Mouse (Mus musculus): Measurements from ENCODE around the gene Neu1. TPM values are rescaled to one million over a fixed set of nuclear protein-coding genes. Genes with fewer than 3 reads are reported as not detected.
"Not testable (repeated sequence)": the region's sequence is repeated elsewhere in the genome, so short reads cannot be mapped to it uniquely, and the experiment has no call there.

Gene Neu1
- polyA plus RNA-seq, 1 experiment from 2014 or later = 28.2 TPM

GRCm38 (mm10) chr17:34901948-34902347 is 29.1 kb upstream of the Neu1 start:
- DNase-seq (ENCODE audit: low spot score) = not testable (repeated sequence)

DNA sequence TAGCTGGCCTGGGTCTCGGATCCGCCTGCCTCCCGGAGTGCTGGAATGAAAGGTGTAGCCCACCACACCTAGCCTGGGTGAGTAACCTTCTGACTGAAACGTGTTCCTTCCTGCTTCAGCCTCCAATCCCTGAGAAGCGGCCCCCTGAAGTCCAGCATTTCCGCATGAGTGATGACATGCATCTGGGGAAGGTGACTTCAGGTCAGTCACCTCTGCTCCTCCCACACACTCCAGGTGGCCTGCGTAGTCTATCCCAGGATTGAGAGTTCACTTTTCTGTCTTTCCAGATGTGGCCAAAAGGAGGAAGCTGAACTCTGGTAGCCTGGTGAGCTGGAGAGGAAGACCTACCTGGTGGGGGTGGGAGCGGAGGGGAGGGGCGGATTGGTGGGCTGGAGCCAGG is 28.2 kb upstream of the Neu1 start:
- DNase-seq (ENCODE audit: low spot score) = no peak

DNA sequence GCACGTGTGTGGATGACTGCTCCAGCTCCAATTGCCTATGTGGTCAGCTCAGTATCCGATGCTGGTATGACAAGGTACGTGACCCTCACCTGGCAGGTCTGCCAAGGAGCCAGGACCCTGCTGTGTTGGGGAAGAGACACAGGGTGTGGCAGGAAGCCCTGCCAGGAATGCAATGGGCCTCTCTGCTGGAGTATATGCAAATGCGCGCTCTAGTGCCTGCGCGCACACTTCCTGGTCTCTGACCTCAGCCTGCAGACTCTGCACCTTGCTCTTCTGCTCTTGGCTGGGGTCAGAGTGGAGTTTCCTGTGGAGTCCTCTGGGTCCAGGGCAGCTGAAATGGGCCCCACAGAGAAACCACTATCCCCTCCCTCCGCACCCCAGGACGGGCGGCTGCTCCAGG is 20.1 kb upstream of the Neu1 start:
- DNase-seq (ENCODE audit: low spot score) = no peak

- peak; percentile 88 for DNase-seq (ENCODE audit: low spot score)
Observed at GRCm38 (mm10) chr17:34911945-34912351, 19.1 kb upstream of the Neu1 start.

- no peak for DNase-seq (ENCODE audit: low spot score)
Observed at GRCm38 (mm10) chr17:34913930-34914665, 17.0 kb upstream of the Neu1 start, which contains the start of gene Slc44a4. TSS of gene Slc44a4 (plus strand) at chr17:34914466.

GRCm38 (mm10) chr17:34915410-34915831 is 15.6 kb upstream of the Neu1 start:
- DNase-seq (ENCODE audit: low spot score) = no peak

DNA sequence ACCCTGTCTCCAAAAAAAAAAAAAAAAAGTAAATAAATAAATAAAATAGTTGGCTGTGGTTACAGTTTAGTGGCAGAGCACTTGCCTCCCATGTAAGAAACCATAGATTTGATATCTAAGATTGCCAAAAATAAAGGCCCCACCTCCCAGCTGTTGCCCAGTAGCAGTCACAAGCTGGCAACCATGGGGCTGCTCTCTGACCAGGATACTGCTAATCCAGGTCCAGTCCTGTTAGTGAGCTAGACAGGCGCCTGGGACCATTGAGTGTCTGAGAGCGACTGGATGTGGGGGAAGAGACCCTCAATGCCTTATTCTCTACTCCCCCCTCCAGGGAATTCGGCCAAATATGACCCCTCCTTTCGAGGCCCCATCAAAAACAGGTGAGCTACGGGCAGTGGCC is 14.7 kb upstream of the Neu1 start:
- DNase-seq (ENCODE audit: low spot score) = no peak

GRCm38 (mm10) chr17:34917188-34917587 is 13.9 kb upstream of the Neu1 start:
- no peak for DNase-seq (ENCODE audit: low spot score)

DNA sequence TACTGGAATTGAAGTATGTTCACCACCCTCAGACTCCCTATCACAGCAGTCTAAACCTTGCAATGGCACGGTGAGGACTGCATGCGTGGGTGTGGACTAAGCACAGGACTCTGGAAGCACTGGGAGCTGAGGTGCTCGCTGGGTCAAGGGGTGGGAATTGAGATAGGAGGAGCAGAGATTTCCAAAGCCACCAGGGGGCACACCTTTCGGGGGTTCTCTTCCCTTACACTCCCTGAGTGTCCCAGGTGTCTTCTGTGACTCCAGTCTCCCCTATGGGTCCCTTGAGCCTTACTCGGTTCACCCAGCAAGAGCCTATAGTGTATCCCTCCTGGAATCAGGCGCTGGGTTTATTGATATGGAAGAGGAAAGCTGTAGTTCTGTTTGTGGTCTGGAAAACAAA is 8.1 kb upstream of the Neu1 start:
- peak; percentile 38 for DNase-seq (ENCODE audit: low spot score)

- no peak for DNase-seq (ENCODE audit: low spot score)
Observed at GRCm38 (mm10) chr17:34924258-34924657, 6.8 kb upstream of the Neu1 start.

DNA sequence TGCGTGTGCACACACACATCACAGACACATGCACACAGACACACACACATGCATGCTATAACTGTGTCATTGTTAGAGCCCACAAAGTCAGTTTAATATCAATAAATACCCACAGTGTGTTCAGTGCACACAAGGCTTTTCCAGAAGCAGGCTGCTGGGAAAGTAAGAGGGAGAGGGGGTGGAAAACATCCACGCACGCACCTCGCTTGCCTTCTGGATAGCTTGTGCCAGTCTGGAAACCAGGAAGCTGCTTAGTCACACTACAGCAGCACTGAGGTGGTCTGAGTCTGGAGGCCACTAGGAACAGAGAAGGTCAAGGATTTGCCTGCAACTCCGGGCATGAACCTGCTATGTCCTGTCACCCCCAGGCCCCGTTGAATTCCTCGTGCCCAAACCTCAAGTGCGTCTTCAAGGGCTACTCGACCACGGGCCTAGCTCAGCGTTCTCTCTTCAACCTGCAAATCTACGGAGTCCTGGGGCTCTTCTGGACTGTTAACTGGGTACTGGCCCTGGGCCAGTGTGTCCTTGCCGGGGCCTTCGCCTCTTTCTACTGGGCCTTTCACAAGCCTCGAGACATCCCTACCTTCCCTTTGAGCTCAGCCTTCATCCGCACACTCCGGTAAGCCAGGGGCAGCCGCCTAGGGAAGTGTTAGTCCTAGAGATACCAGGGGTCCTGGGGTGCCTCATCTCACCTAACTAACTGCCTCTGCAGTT is 3.6 kb upstream of the Neu1 start:
- DNase-seq (ENCODE audit: low spot score) = no peak

- no peak for DNase-seq (ENCODE audit: low spot score)
Observed at GRCm38 (mm10) chr17:34928841-34929240, 2.2 kb upstream of the Neu1 start.

DNA sequence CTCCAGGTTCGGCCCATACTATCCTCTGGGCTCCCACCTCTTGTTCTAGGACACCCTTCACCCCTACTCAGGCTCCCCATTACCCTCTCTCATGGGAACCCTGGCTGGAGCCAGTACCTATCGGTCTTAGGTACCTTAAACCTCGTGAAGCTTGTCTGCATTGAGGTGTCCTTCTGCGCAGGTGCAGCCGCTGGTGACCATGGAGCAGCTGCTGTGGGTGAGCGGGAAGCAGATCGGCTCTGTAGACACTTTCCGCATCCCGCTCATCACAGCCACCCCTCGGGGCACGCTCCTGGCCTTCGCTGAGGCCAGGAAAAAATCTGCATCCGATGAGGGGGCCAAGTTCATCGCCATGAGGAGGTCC is 664 bp downstream of the Neu1 start:
- DNase-seq (ENCODE audit: low spot score) = peak; percentile 44

- no peak for DNase-seq (ENCODE audit: low spot score)
Observed at GRCm38 (mm10) chr17:34932287-34932686, 1.2 kb downstream of the Neu1 start.

- no peak for DNase-seq (ENCODE audit: low spot score)
Observed at GRCm38 (mm10) chr17:34934031-34934430, 3.0 kb downstream of the Neu1 start.

GRCm38 (mm10) chr17:34934830-34935229 is 3.8 kb downstream of the Neu1 start:
- no peak for DNase-seq (ENCODE audit: low spot score)

GRCm38 (mm10) chr17:34937960-34938505 is 7.0 kb downstream of the Neu1 start:
- no peak for DNase-seq (ENCODE audit: low spot score)

- DNase-seq (ENCODE audit: low spot score) = no peak
Observed at GRCm38 (mm10) chr17:34941344-34942041, 10.4 kb downstream of the Neu1 start.

DNA sequence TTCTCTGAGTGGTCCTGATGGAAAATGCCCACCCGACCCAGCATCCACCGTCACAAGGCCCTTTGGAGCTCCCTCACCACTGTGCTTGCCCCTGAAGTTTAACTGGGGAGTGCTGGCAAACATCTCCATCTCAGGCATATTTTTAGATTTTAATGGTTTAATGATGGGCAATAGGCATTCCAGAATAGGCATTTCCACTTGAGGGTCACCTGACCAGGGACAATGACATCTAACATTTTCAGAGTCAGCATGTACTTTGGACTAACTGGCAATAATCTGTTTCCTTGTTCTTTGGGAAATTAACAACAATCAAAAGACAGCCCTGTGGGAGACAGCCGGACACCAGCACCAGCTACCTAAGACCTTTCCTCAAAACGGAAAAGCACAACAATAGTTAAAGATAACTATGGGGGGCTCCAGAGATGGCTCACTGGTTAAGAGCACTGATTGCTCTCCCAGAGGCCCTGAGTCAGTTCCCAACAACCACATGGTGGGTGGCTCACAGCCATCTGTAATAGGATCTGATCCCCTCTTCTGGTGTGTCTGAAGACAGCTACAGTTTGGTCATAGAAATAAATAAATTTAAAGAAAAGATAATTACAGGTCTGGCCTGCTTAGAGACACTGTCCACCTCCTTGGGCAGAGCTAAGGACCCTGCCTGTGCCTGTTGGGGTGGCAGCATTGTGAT is 12.2 kb downstream of the Neu1 start:
- DNase-seq (ENCODE audit: low spot score) = no peak

- no peak for DNase-seq (ENCODE audit: low spot score)
Observed at GRCm38 (mm10) chr17:34944362-34944761, 13.3 kb downstream of the Neu1 start.

- DNase-seq (ENCODE audit: low spot score) = no peak
Observed at GRCm38 (mm10) chr17:34946486-34947140, 15.6 kb downstream of the Neu1 start.
